ENCODE assay signal across 8 mouse cellular contexts in genomic region chr15:98166963-98167644, GRCm38 (mm10). TPM values are rescaled to one million over a fixed set of nuclear protein-coding genes. Genes with fewer than 3 reads are reported as not detected.
DNase-seq lines count a peak whose midpoint lies in the region; ATAC-seq lines count a peak whose summit lies in the region.

Gene Ccdc184 (plus strand): TSS chr15:98167158.

- peak within 1 kb of the TSS; percentile 48 for H3K4me3 ChIP-seq in hindbrain, embryonic 11.5 days (ENCODE audit: low read depth, low read length)
- H3K4me3 ChIP-seq in liver, embryonic 13.5 days (replicated peaks), result peak within 1 kb of the TSS; percentile 29

- H3K27me3 ChIP-seq in hindbrain, embryonic 11.5 days (ENCODE audit: control insufficient read depth, insufficient read depth, low read length), result peaks cover 26% of the 10 kb centered on the region
- H3K27me3 ChIP-seq in liver, embryonic 13.5 days, result peaks cover 86% of the 10 kb centered on the region

- no peaks in the 10 kb centered on the region for H3K9me3 ChIP-seq in hindbrain, embryonic 11.5 days (ENCODE audit: control insufficient read depth, low read length)
- H3K9me3 ChIP-seq in liver, embryonic 13.5 days (replicated peaks), result no peaks in the 10 kb centered on the region

- H3K4me1 ChIP-seq in hindbrain, embryonic 11.5 days (replicated peaks; ENCODE audit: control insufficient read depth, insufficient read depth, low read length), result peaks cover 7% of the 10 kb centered on the region
- peaks cover 9% of the 10 kb centered on the region for H3K4me1 ChIP-seq in liver, embryonic 13.5 days (replicated peaks)

- peak within 1 kb of the TSS; percentile 91 for H3K27ac ChIP-seq in hindbrain, embryonic 11.5 days (ENCODE audit: low read depth, low read length)
- H3K27ac ChIP-seq in liver, embryonic 13.5 days, result no peak within 1 kb of the TSS

- H3K4me2 ChIP-seq in hindbrain, embryonic 11.5 days (replicated peaks; ENCODE audit: low read depth, low read length), result peak within 1 kb of the TSS; percentile 82
- peak within 1 kb of the TSS; percentile 24 for H3K4me2 ChIP-seq in liver, embryonic 13.5 days

- DNase-seq in layer of hippocampus, adult 18-20 months (ENCODE audit: low spot score in 2 of 2), result peak; percentile 14 to 43
- DNase-seq in layer of hippocampus, adult 11-12 months (ENCODE audit: low spot score), result no peak
- DNase-seq in embryo, embryonic 11 days, result peak; percentile 28
- DNase-seq in hindbrain, embryonic 11.5 days (ENCODE audit: low spot score), result peak; percentile 52
- DNase-seq in liver, embryonic 13.5 days, result no peak
- DNase-seq in T-cell, adult 2 months (ENCODE audit: low spot score), result no peak
- no peak for DNase-seq in kidney, postnatal 25 days

- peak within 1 kb of the TSS; percentile 68 for H3K9ac ChIP-seq in hindbrain, embryonic 11.5 days (ENCODE audit: low read depth, low read length)
- H3K9ac ChIP-seq in liver, embryonic 13.5 days, result no peak within 1 kb of the TSS

- no peaks in the 10 kb centered on the region for H3K36me3 ChIP-seq in hindbrain, embryonic 11.5 days (ENCODE audit: control insufficient read depth, insufficient read depth, low read length)
- H3K36me3 ChIP-seq in liver, embryonic 13.5 days, result no peaks in the 10 kb centered on the region

- 2% methylated on average over 15 of the region's 18 CpGs for WGBS in hindbrain, embryonic 11.5 days
- 8% methylated on average over 18 of the region's 18 CpGs for WGBS in liver, embryonic 13.5 days (ENCODE audit: insufficient replicate concordance)

- ATAC-seq in hindbrain, embryonic 11.5 days (ENCODE audit: low FRiP score), result peak; percentile 83
- no peak for ATAC-seq in liver, embryonic 13.5 days (ENCODE audit: low read depth)
- ATAC-seq in megakaryocyte-erythroid progenitor cell, adult 5-6 weeks (replicated peaks; ENCODE audit: low FRiP score, low TSS enrichment, poor library complexity, severe bottlenecking), result no peak

RNA-seq across cellular contexts. Expression of gene Ccdc184, which starts in this region (rescaled TPM):
- 10 to 100 TPM; 11.7 to 12.7 TPM for total RNA-seq in layer of hippocampus, adult 18-20 months (2021)
- 13.3 and 15.9 TPM in 2 replicates for polyA plus RNA-seq in hindbrain, embryonic 11.5 days (2014; fragmentation: Nextera tagmentation; extraction: Ambion mirVana)
- 0.07 TPM in 1 of 2 replicates, not detected in the other for polyA plus RNA-seq in liver, embryonic 13.5 days (2015; fragmentation: Nextera tagmentation; extraction: Ambion mirVana)
- not detected in 2 replicates for total RNA-seq in megakaryocyte-erythroid progenitor cell, adult 5-6 weeks (2014; fragmentation: Nextera tagmentation)
- total RNA-seq in megakaryocyte-erythroid progenitor cell, adult 5-6 weeks (2017), result not detected in 2 replicates

Comparison
In these comparisons a context has a peak if more than half of its experiments do, and no peak if none do; other contexts are left out.
1. RNA of gene Ccdc184 (total RNA-seq): 11.7 to 12.7 TPM in layer of hippocampus, adult 18-20 months; not detected in megakaryocyte-erythroid progenitor cell, adult 5-6 weeks; every median in the first group is over 10 times any median in the second.
2. RNA of gene Ccdc184 (polyA plus RNA-seq): 13.3 to 15.9 TPM in hindbrain, embryonic 11.5 days; 0.07 TPM in liver, embryonic 13.5 days; every median in the first group is over 10 times any median in the second.
3. DNase-seq: peak in layer of hippocampus, adult 18-20 months (2 of 2), embryo, embryonic 11 days (single experiment) and hindbrain, embryonic 11.5 days (single experiment); none in layer of hippocampus, adult 11-12 months (single experiment), liver, embryonic 13.5 days (single experiment), T-cell, adult 2 months (single experiment) and kidney, postnatal 25 days (0 of 2).